ENCODE assay signal across 8 mouse cellular contexts in the genomic region with DNA sequence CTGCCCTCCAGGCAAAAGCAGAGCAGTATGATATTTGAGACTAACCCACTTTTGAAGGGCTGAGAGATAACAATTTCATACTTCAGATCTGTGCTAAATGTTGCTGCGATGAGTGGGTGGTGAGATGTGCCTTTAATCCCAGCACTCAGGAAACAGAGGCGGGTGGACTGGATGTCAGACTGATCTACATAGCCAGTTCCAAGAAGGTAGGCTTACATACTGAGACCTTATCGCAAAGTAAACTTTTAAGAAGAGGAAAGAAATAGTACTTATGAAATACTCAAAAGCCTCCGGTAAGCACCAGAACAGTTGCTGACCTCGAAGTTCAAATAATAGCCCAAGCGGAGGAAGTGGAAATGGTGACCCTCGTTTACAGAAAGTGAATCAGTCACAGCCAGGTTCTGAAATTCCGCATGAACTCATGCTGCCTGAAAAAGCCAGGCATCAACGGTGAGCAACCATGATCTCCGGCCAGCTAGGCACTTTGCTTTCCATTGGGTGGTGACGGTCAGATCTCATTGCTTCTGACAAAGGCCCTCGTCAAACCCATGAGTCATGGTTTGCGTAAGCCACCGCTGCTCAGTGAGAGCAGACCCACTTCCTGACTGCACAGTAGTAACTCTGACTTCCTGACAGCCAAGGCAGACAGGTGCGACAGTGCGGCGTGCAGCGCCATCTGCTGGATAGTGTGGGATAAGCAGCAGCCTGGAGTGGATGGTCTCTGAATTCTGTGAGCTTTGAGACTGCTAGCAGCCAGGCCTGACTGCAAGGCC. TPM values are rescaled to one million over a fixed set of nuclear protein-coding genes. Genes with fewer than 3 reads are reported as not detected.
DNase-seq lines count a peak whose midpoint lies in the region; ATAC-seq and TF ChIP-seq lines count a peak whose summit lies in the region.

No protein-coding gene starts in this region.

- no peaks in the 10 kb centered on the region for H3K36me3 ChIP-seq in embryonic facial prominence, embryonic 15.5 days
- no peaks in the 10 kb centered on the region for H3K36me3 ChIP-seq in heart, embryonic 10.5 days
- H3K36me3 ChIP-seq in kidney, embryonic 15.5 days: no peaks in the 10 kb centered on the region

- no peaks in the 10 kb centered on the region for H3K9me3 ChIP-seq in embryonic facial prominence, embryonic 15.5 days (replicated peaks)
- no peaks in the 10 kb centered on the region for H3K9me3 ChIP-seq in heart, embryonic 10.5 days
- no peaks in the 10 kb centered on the region for H3K9me3 ChIP-seq in kidney, embryonic 15.5 days (replicated peaks)

- 0 out of 2 replicates have a peak, but pooled peaks have one; percentile 53 for TF ChIP-seq POLR2A in bone marrow, adult 2 months (IDR thresholded peaks at IDR 0.05; ENCODE audit: borderline replicate concordance, control insufficient read depth, low read depth, low read length)

- TF ChIP-seq CTCF in bone marrow, adult 2 months (IDR thresholded peaks at IDR 0.05; ENCODE audit: control insufficient read depth, insufficient read depth, low read length): peak; percentile 100

- no peak overlapping the region for H3K9ac ChIP-seq in embryonic facial prominence, embryonic 15.5 days
- no peak overlapping the region for H3K9ac ChIP-seq in kidney, embryonic 15.5 days

- whole genome bisulfite sequencing in bone marrow, adult 2 months: 4% methylated on average over 18 of the region's 18 CpGs
- WGBS in embryonic facial prominence, embryonic 15.5 days: 26% methylated on average over 18 of the region's 18 CpGs
- WGBS in heart, embryonic 10.5 days: 27% methylated on average over 18 of the region's 18 CpGs
- WGBS in kidney, embryonic 15.5 days: 27% methylated on average over 18 of the region's 18 CpGs

- H3K27me3 ChIP-seq in embryonic facial prominence, embryonic 15.5 days: no peaks in the 10 kb centered on the region
- H3K27me3 ChIP-seq in heart, embryonic 10.5 days (ENCODE audit: insufficient read depth, poor library complexity, severe bottlenecking): no peaks in the 10 kb centered on the region
- no peaks in the 10 kb centered on the region for H3K27me3 ChIP-seq in kidney, embryonic 15.5 days

- H3K4me1 ChIP-seq in bone marrow, adult 2 months (ENCODE audit: control insufficient read depth, insufficient read depth, low read length): no peaks in the 10 kb centered on the region; the same call in 1 of the 2 replicates
- H3K4me1 ChIP-seq in embryonic facial prominence, embryonic 15.5 days: no peaks in the 10 kb centered on the region
- H3K4me1 ChIP-seq in heart, embryonic 10.5 days: no peaks in the 10 kb centered on the region; the same call in 1 of the 2 replicates
- 0 out of 2 replicates have a peak, but pooled peaks cover 3% of the 10 kb centered on the region for H3K4me1 ChIP-seq in kidney, embryonic 15.5 days

- ATAC-seq in embryonic facial prominence, embryonic 15.5 days (ENCODE audit: insufficient number of reproducible peaks, low FRiP score, low TSS enrichment, low read depth): peak; percentile 92
- ATAC-seq in kidney, embryonic 15.5 days (replicated peaks; ENCODE audit: low FRiP score): peak; percentile 98
- ATAC-seq in monocyte, adult 5-6 weeks (replicated peaks; ENCODE audit: insufficient number of reproducible peaks, low FRiP score, low TSS enrichment, poor library complexity, severe bottlenecking): peak; percentile 94

- peak overlapping the region; percentile 20; the same call in 1 of the 2 replicates for H3K27ac ChIP-seq in bone marrow, adult 2 months (ENCODE audit: control insufficient read depth, insufficient read depth, low read depth, low read length, poor library complexity)
- H3K27ac ChIP-seq in embryonic facial prominence, embryonic 15.5 days (replicated peaks): no peak overlapping the region
- peak overlapping the region; percentile 68 for H3K27ac ChIP-seq in heart, embryonic 10.5 days
- H3K27ac ChIP-seq in kidney, embryonic 15.5 days: no peak overlapping the region

- DNase-seq in 416B (ENCODE audit: low read depth) (peak; percentile 100), liver (peak; percentile 90)
- peak; percentile 96 for DNase-seq in heart, embryonic 10.5 days (ENCODE audit: low spot score)
- DNase-seq in spleen, postnatal 4 days (ENCODE audit: low spot score in 2 of 2): peak; percentile 90 to 97

- H3K4me3 ChIP-seq in bone marrow, adult 2 months (replicated peaks; ENCODE audit: control insufficient read depth, low read depth, low read length): peak overlapping the region; percentile 65
- H3K4me3 ChIP-seq in embryonic facial prominence, embryonic 15.5 days (replicated peaks): peak overlapping the region; percentile 30
- peak overlapping the region; percentile 38 for H3K4me3 ChIP-seq in heart, embryonic 10.5 days
- peak overlapping the region; percentile 31 for H3K4me3 ChIP-seq in kidney, embryonic 15.5 days (replicated peaks)

- peak overlapping the region; percentile 45 for H3K4me2 ChIP-seq in embryonic facial prominence, embryonic 15.5 days (replicated peaks)
- peak overlapping the region; percentile 59 for H3K4me2 ChIP-seq in kidney, embryonic 15.5 days

RNA-seq across cellular contexts. Expression of a gene that starts 42.1 kb away (rescaled TPM):
- 27.7 and 64.5 TPM in 2 replicates for polyA plus RNA-seq in bone marrow, adult 2 months (2011; ENCODE audit: insufficient read depth, insufficient read length, low replicate concordance, missing spikeins)
- polyA plus RNA-seq in embryonic facial prominence, embryonic 15.5 days (2015; fragmentation: Nextera tagmentation; extraction: Ambion mirVana): 66.2 and 79.2 TPM in 2 replicates
- 50.6 and 74.5 TPM in 2 replicates for polyA plus RNA-seq in heart, embryonic 10.5 days (2016; fragmentation: Nextera tagmentation; extraction: Ambion mirVana)
- polyA plus RNA-seq in kidney, embryonic 15.5 days (2015; fragmentation: Nextera tagmentation; extraction: Ambion mirVana): 38.6 and 43.3 TPM in 2 replicates
- 11.9 to 36.7 TPM (median 19.7 TPM) in 3 replicates for total RNA-seq in monocyte, adult 5-6 weeks (2017)

Comparison
In these comparisons a context has a peak if more than half of its experiments do, and no peak if none do; other contexts are left out.
1. H3K27ac ChIP-seq: peak in bone marrow, adult 2 months (single experiment) and heart, embryonic 10.5 days (single experiment); none in embryonic facial prominence, embryonic 15.5 days (single experiment) and kidney, embryonic 15.5 days (single experiment).
2. Peak in every context shown above with its lines, with median percentiles within 50 percentile points of each other: DNase-seq, H3K4me3 ChIP-seq and ATAC-seq.